Mouse (Mus musculus): ENCODE data around the gene Pmvk. TPM values are rescaled to one million over a fixed set of nuclear protein-coding genes. Genes with fewer than 3 reads are reported as not detected.

Pmvk gene
- polyA plus RNA-seq, 1 experiment from 2014 or later, result 59.9 TPM

DNA sequence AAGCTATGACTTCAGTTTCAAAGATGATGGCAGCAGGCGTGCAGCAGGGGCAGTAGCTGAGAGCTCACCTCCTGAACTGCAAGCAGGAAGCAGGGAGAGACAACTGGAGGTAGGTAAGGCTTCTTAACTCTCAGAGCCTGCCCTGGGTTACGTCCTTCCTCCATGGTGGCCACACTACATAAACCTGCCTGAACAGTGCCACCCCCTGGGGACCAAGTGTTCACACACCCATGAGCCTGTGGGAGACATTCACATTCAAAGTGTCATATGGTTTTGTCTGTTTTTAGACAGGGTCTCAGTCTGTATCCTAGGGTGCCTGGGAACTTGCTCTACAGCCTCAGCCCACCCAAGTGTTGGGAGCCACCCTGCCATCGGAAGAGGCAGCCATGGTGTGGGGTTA lies 36.4 kb downstream of the Pmvk start:
- Histone ChIP-seq H3K27me3 (0 out of 2 replicates have a peak, but pooled peaks cover 6% of the 10 kb centered on the region), H3K4me2 (replicated peaks) (no peak overlapping the region), H3K36me3 (no peaks in the 10 kb centered on the region), H3K27ac (no peak overlapping the region), H3K9me3 (no peaks in the 10 kb centered on the region), H3K9ac (no peak overlapping the region), H3K4me3 (no peak overlapping the region), H3K4me1 (peaks cover 30% of the 10 kb centered on the region)
- 91% methylated on average over 3 of the region's 3 CpGs for WGBS
- no peak for ATAC-seq (ENCODE audit: low FRiP score, low read depth)

DNA sequence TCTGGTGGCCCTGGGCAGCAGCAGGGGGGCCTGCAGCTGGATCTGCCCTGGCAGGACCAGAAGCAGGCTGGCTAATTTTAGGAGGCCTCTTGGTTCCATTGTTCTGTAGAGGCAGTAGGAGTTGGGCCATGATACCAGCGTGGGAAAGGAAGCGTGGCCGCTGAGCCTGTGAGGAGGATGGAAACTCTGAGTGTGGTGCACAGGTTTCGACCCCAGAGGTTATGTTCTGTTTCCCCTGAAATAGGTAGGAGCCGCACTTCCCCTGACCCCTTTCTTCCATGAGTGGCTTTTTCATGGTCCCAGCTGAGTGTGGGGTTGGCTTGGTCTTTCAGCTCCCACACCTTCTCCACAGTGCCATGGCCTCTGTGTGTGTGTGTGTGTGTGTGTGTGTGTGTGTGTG lies 37.2 kb downstream of the Pmvk start:
- Histone ChIP-seq H3K36me3 (no peaks in the 10 kb centered on the region), H3K4me1 (peaks cover 30% of the 10 kb centered on the region), H3K9me3 (no peaks in the 10 kb centered on the region), H3K27ac (no peak overlapping the region), H3K4me2 (replicated peaks) (no peak overlapping the region), H3K9ac (no peak overlapping the region), H3K4me3 (no peak overlapping the region), H3K27me3 (0 out of 2 replicates have a peak, but pooled peaks cover 6% of the 10 kb centered on the region)
- ATAC-seq (ENCODE audit: low FRiP score, low read depth), result no peak
- WGBS, result 87% methylated on average over 5 of the region's 5 CpGs

DNA sequence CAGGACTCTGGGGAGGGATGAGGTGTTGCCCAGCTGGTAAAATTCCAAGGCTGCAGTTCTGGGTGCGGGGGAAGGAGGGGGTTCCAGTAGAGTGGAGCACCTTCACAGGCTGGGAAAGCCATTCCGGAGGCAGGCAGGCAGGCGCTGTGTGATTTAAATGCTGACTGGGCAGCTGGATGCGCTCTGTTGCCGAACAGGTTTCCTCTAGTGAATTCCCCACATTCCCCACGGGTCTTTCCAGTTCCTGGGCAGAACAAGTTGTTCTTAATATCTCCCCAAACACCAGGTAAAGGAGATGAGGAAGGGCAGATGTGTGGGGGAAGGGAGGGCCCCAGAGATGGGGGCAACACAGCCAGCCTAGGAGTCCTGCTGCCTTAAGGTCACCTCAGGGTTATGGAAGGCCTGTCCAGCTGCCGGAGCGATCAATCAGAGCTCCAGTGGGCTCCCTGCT lies 38.4 kb downstream of the Pmvk start:
- Histone ChIP-seq H3K4me3 (no peak overlapping the region), H3K4me2 (replicated peaks) (no peak overlapping the region), H3K27ac (no peak overlapping the region), H3K27me3 (no peaks in the 10 kb centered on the region), H3K4me1 (peaks cover 24% of the 10 kb centered on the region), H3K36me3 (no peaks in the 10 kb centered on the region), H3K9ac (0 out of 2 replicates have a peak overlapping the region, but pooled peaks have one; percentile 4), H3K9me3 (no peaks in the 10 kb centered on the region)
- ATAC-seq (ENCODE audit: low FRiP score, low read depth), result no peak
- WGBS, result 33% methylated on average over 8 of the region's 8 CpGs

DNA sequence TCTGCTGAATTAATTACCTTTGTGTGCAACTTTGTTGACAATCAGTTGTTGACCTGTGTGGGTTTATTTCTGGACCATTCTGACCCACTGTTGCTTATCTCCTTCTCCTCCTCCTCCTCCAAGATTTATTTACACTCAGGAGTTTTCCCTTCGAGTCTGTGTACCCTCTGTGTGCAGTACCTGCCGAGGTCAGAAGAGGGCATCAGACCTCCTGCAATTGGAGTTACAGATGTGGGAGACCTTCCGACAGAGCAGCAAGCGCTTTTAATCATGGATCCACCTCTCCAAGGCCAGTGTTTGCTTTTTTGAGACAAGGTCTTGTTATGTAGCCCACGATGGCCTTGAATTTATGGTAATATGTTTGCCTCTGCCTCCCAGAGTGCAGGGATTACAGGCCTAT lies 40.3 kb downstream of the Pmvk start:
- H3K27me3 ChIP-seq, result no peaks in the 10 kb centered on the region
- no peak overlapping the region for H3K4me3 ChIP-seq
- H3K27ac ChIP-seq, result no peak overlapping the region
- H3K36me3 ChIP-seq, result no peaks in the 10 kb centered on the region
- H3K4me1 ChIP-seq, result peaks cover 23% of the 10 kb centered on the region
- 87% methylated on average over 5 of the region's 5 CpGs for WGBS
- H3K9ac ChIP-seq, result no peak overlapping the region
- no peak for ATAC-seq (ENCODE audit: low FRiP score, low read depth)
- H3K9me3 ChIP-seq, result no peaks in the 10 kb centered on the region
- H3K4me2 ChIP-seq (replicated peaks), result no peak overlapping the region

DNA sequence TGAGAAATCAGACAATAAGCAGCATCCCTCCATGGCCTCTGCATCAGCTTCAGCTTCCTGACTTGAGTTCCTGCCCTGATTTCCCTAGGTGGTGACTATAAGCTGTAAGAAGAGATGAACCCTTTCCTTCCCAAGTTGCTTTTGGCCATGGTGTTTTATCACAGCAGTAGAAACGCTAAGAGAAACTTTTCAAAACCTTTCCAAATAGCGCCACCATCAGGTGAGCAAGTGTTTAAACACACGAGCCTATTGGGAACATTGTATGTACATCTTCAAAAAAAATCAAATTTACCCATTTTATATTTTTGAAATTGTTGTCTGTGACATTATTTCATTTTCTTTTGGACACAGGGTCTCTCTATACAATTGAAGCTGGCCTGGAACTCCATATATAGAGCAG lies 42.0 kb downstream of the Pmvk start:
- WGBS, result 64% methylated on average over 3 of the region's 3 CpGs
- Histone ChIP-seq H3K9ac (no peak overlapping the region), H3K4me2 (replicated peaks) (no peak overlapping the region), H3K4me3 (no peak overlapping the region), H3K27me3 (no peaks in the 10 kb centered on the region), H3K36me3 (no peaks in the 10 kb centered on the region), H3K27ac (no peak overlapping the region), H3K9me3 (no peaks in the 10 kb centered on the region), H3K4me1 (peaks cover 22% of the 10 kb centered on the region)
- ATAC-seq (ENCODE audit: low FRiP score, low read depth), result no peak

DNA sequence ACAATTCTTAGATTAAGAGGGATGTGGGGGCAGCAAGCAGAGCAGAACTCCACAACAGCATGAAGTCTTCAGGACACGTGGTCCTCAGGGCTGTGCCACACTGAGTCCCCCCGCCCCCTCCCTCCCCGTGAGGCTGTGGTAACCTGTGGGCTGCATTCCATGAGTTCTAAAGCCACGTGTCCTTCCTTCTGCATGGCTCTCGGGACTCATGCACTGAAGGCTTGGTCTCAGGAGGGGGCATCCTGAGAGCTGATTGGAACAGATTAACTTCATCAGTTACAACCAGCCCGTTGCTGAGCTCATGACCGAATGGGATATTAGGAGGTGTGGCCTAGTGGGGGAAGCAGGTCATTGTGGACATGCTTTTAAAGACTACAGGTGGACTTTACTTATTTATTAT lies 45.4 kb downstream of the Pmvk start:
- H3K36me3 ChIP-seq, result no peaks in the 10 kb centered on the region
- no peak overlapping the region for H3K4me2 ChIP-seq (replicated peaks)
- H3K4me3 ChIP-seq, result no peak overlapping the region
- no peak overlapping the region for H3K9ac ChIP-seq
- H3K9me3 ChIP-seq, result no peaks in the 10 kb centered on the region
- WGBS, result 42% methylated on average over 7 of the region's 7 CpGs
- no peaks in the 10 kb centered on the region for H3K4me1 ChIP-seq
- no peaks in the 10 kb centered on the region for H3K27me3 ChIP-seq
- no peak overlapping the region for H3K27ac ChIP-seq
- ATAC-seq (ENCODE audit: low FRiP score, low read depth), result no peak

DNA sequence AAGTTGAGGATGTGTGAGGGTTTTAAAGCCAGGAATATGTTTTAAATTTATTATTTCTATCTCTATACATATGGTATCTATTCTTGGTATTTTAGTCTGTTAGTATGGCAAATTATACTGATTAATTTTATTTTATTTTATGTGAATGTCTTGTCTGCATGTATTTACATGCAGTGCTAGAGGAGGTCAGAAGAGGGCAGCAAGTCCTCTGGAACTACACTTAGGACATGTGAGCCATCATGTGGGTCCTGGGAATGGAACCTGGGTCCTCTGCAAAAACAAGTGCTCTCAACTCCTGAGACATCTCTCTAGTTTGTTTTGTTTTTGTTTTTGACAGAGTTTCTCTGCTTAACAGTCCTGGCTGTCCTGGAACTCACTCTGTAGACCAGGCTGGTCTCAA lies 47.1 kb downstream of the Pmvk start:
- H3K9ac ChIP-seq, result no peak overlapping the region
- H3K4me1 ChIP-seq, result no peaks in the 10 kb centered on the region
- no peak for ATAC-seq (ENCODE audit: low FRiP score, low read depth)
- no peaks in the 10 kb centered on the region for H3K36me3 ChIP-seq
- no peaks in the 10 kb centered on the region for H3K9me3 ChIP-seq
- no peak overlapping the region for H3K4me3 ChIP-seq
- no peak overlapping the region for H3K4me2 ChIP-seq (replicated peaks)
- no peaks in the 10 kb centered on the region for H3K27me3 ChIP-seq
- no peak overlapping the region for H3K27ac ChIP-seq

DNA sequence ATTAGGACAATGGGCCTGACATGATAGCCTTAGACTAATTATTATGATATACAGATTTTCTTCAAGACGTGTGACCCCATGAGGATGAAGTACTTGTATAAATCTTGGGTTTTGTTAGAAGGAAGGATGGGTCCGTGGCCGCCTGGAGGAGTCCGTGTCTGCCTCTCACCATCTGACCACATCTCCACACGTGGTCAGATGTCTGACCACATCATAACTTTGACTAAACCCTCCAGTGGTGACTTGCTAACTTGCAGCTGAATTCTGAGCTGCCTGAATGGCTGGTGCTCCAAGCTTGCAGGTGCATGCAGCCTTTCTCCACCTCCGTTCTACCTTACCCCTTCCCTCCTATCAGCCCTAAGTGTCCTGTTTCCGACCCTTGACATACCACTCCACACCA lies 48.2 kb downstream of the Pmvk start:
- no peak overlapping the region for H3K4me3 ChIP-seq
- H3K4me1 ChIP-seq, result peaks cover 6% of the 10 kb centered on the region; the same call in 1 of the 2 replicates
- no peak for ATAC-seq (ENCODE audit: low FRiP score, low read depth)
- no peak overlapping the region for H3K4me2 ChIP-seq (replicated peaks)
- no peaks in the 10 kb centered on the region for H3K9me3 ChIP-seq
- no peaks in the 10 kb centered on the region for H3K36me3 ChIP-seq
- H3K9ac ChIP-seq, result no peak overlapping the region
- no peak overlapping the region for H3K27ac ChIP-seq
- WGBS, result 78% methylated on average over 7 of the region's 7 CpGs
- H3K27me3 ChIP-seq, result no peaks in the 10 kb centered on the region

DNA sequence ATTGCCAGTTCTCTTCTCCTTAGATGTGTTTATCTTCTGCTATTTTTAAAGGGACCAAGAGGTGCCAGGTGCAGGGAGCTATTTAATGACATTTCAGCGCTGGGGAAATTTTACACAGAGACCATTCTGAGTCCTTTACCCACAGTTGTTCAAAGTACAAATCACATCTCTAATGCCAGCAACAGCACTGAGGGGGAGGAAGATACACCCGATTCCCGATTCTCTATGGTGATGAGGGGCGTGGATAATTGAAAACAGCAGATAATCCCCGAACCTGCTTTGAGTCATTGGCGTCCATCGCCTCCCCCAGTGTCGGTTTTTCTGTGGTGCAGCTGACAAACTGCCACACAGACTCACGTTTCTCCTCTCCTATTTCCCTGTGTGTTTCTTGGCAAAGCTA lies 53.7 kb downstream of the Pmvk start:
- ATAC-seq (ENCODE audit: low FRiP score, low read depth), result peak; percentile 29; the same call in 1 of the 2 replicates
- H3K36me3 ChIP-seq, result no peaks in the 10 kb centered on the region
- 18% methylated on average over 9 of the region's 9 CpGs for WGBS
- H3K27me3 ChIP-seq, result peaks cover 21% of the 10 kb centered on the region; the same call in 1 of the 2 replicates
- H3K4me2 ChIP-seq (replicated peaks), result peak overlapping the region; percentile 31
- peaks cover 35% of the 10 kb centered on the region for H3K4me1 ChIP-seq
- H3K9ac ChIP-seq, result no peak overlapping the region; the same call in 1 of the 2 replicates
- no peak overlapping the region for H3K4me3 ChIP-seq
- H3K27ac ChIP-seq, result no peak overlapping the region
- H3K9me3 ChIP-seq, result no peaks in the 10 kb centered on the region

DNA sequence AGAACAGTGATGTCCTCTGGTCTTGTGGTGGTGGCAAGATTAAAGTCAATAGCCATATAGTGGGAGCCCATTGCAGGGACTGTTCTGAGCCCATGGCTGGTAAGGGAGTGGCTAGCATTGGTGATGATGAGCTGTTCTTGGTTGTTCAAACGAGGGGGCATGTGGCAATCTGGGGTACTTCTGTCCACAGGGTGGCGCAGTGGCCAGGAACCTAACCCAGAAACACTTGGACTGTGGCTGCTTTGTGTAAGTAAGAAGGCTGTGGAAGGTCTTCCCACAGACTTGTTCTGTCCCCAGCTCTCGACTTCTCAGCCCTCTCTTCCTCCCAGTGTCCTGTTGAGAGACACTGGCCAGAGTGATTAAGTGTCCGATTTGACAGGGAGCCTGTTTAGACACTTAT lies 56.6 kb downstream of the Pmvk start:
- Histone ChIP-seq H3K4me1 (peaks cover 35% of the 10 kb centered on the region), H3K27me3 (peaks cover 21% of the 10 kb centered on the region; the same call in 1 of the 2 replicates), H3K9me3 (no peaks in the 10 kb centered on the region), H3K4me2 (replicated peaks) (peak overlapping the region; percentile 43), H3K9ac (no peak overlapping the region), H3K36me3 (no peaks in the 10 kb centered on the region), H3K27ac (no peak overlapping the region), H3K4me3 (no peak overlapping the region)
- 0 out of 2 replicates have a peak, but pooled peaks have one; percentile 25 for ATAC-seq (ENCODE audit: low FRiP score, low read depth)
- 25% methylated on average over 4 of the region's 4 CpGs for WGBS

DNA sequence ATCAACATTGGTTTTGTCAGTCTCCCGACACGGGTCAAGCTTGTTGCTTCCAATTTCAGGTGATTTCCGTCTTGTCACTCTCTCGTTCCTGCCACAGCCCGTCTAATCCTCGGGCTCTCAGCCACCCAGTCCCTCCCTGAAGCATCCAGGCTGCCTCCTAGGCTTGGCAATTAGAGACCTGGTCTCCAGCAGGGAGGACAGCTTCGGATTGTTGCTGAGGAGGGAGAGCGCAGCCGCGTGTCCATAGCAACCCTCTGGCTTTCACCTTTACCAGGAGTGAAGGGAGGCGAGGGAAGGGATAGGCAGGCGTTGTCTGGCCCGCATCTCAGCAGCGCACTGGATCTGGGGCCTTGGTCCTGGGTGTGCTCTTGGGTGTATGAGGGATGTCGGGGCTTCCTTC lies 57.1 kb downstream of the Pmvk start:
- Histone ChIP-seq H3K27ac (no peak overlapping the region), H3K4me2 (replicated peaks) (peak overlapping the region; percentile 43), H3K4me1 (peaks cover 35% of the 10 kb centered on the region), H3K4me3 (no peak overlapping the region), H3K9ac (0 out of 2 replicates have a peak overlapping the region, but pooled peaks have one; percentile 25), H3K9me3 (peaks cover 3% of the 10 kb centered on the region; the same call in 1 of the 2 replicates), H3K27me3 (peaks cover 21% of the 10 kb centered on the region; the same call in 1 of the 2 replicates), H3K36me3 (no peaks in the 10 kb centered on the region)
- 32% methylated on average over 15 of the region's 15 CpGs for WGBS
- ATAC-seq (ENCODE audit: low FRiP score, low read depth), result no peak

DNA sequence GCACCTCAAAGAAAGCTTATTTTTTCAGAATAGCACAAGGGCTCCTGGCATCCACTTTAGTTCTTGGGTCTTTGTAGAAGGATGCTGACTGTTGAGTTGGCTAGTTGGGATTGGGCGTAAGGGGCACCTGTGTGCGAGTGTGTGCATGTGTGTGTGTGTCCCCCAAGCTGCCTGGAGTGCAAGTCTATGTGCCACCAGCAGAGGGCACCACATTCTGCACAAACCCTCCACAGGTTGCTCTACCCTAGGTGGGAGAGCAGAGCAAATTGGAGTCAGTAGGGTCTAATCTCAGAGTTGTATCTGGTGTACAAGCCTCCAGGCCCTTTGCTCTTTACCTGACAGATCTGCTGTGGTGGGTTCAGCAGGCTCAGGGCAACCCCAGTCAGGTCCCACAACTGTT lies 57.9 kb downstream of the Pmvk start:
- Histone ChIP-seq H3K27ac (no peak overlapping the region), H3K4me1 (peaks cover 32% of the 10 kb centered on the region), H3K36me3 (no peaks in the 10 kb centered on the region), H3K4me2 (replicated peaks) (no peak overlapping the region), H3K4me3 (no peak overlapping the region), H3K9me3 (peaks cover 10% of the 10 kb centered on the region), H3K27me3 (peaks cover 21% of the 10 kb centered on the region; the same call in 1 of the 2 replicates), H3K9ac (no peak overlapping the region)
- no peak for ATAC-seq (ENCODE audit: low FRiP score, low read depth)
- WGBS, result 90% methylated on average over 2 of the region's 2 CpGs

DNA sequence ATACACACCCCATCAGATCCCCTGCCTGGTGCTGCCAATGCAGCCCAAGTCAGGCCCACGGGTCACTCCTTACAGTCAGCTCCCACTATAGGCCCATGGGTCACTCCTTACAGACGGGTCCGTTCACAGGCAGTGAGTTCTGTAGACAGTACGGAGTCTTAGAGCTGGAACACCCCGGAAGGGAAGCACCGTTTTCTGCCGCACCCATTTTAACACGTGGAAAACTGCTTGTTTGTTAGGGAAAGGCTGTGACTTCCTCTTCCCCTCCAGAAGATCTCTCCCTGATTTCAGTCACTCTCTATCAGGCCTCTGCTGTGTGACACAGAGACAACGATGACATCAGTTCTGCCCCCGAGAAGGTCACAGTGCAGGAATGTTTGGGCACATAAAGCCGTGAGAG lies 61.1 kb downstream of the Pmvk start:
- Histone ChIP-seq H3K4me1 (peaks cover 18% of the 10 kb centered on the region), H3K4me2 (replicated peaks) (no peak overlapping the region), H3K36me3 (no peaks in the 10 kb centered on the region), H3K9ac (no peak overlapping the region), H3K9me3 (peaks cover 10% of the 10 kb centered on the region), H3K27me3 (peaks cover 19% of the 10 kb centered on the region), H3K4me3 (no peak overlapping the region), H3K27ac (no peak overlapping the region)
- ATAC-seq (ENCODE audit: low FRiP score, low read depth), result no peak
- WGBS, result 73% methylated on average over 11 of the region's 11 CpGs
